Mouse (Mus musculus) lung, embryonic 15.5 days (tissue): Measurements from ENCODE around the gene Olfr1337. TPM values are rescaled to one million over a fixed set of nuclear protein-coding genes. Genes with fewer than 3 reads are reported as not detected.
"Not testable (repeated sequence)": the region's sequence is repeated elsewhere in the genome, so short reads cannot be mapped to it uniquely, and the experiment has no call there.

Source experiments
- ATAC-seq: fragments of 200-750 bp; cut with Nextera tagmentation; 2 replicates; pipeline ENCODE4 v1.8.0; 2017; ENCODE audit warnings: moderate number of reproducible peaks, borderline replicate concordance; ENCODE audit not compliant: low FRiP score, low TSS enrichment; ENCODE audit errors: extremely low read depth
- H3K27ac ChIP-seq: fragments of 300-500 bp; sonication (generic); 2 replicates; pipeline ENCODE4 v1.5.1; 2015; ENCODE audit warnings: moderate library complexity, mild to moderate bottlenecking, inconsistent platforms
- H3K27me3 ChIP-seq: fragments of 300-500 bp; sonication (generic); 2 replicates; pipeline ENCODE4 v1.6.1; 2015; ENCODE audit warnings: inconsistent platforms
- H3K36me3 ChIP-seq: fragments of 300-500 bp; sonication (generic); 2 replicates; pipeline ENCODE4 v1.6.1; 2015; ENCODE audit warnings: inconsistent platforms
- H3K4me1 ChIP-seq: fragments of 300-500 bp; sonication (generic); 2 replicates; pipeline ENCODE4 v1.6.1; 2015; ENCODE audit warnings: inconsistent platforms
- H3K4me2 ChIP-seq: fragments of 300-500 bp; sonication (generic); 2 replicates; pipeline ENCODE4 v1.6.1; 2015; ENCODE audit warnings: inconsistent platforms, mild to moderate bottlenecking, moderate library complexity
- H3K4me3 ChIP-seq: fragments of 300-500 bp; sonication (generic); 2 replicates; pipeline ENCODE4 v1.5.1; 2015; ENCODE audit warnings: mild to moderate bottlenecking, inconsistent platforms
- H3K9ac ChIP-seq: fragments of 300-500 bp; sonication (generic); 2 replicates; pipeline ENCODE4 v1.6.1; 2015; ENCODE audit warnings: inconsistent platforms
- H3K9me3 ChIP-seq: fragments of 300-500 bp; sonication (generic); 2 replicates; pipeline ENCODE4 v1.6.1; 2016; ENCODE audit warnings: inconsistent platforms
- WGBS: fragments of 180-500 bp; shearing (Covaris S2); methylation state at CpG from one replicate; pipeline ENCODE4 v1.1.7; 2015; 5-methylcytosine and 5-hydroxymethylcytosine counted together
- polyA plus RNA-seq: library from polyadenylated mRNA; unstranded; fragments of >200 nt; fragmentation: Nextera tagmentation; extraction: Ambion mirVana; gene quantifications from 2 replicates; pipeline ENCODE4 v1.2.1, GENCODE M21; 2015

Gene Olfr1337
- not detected in 2 replicates for polyA plus RNA-seq

DNA sequence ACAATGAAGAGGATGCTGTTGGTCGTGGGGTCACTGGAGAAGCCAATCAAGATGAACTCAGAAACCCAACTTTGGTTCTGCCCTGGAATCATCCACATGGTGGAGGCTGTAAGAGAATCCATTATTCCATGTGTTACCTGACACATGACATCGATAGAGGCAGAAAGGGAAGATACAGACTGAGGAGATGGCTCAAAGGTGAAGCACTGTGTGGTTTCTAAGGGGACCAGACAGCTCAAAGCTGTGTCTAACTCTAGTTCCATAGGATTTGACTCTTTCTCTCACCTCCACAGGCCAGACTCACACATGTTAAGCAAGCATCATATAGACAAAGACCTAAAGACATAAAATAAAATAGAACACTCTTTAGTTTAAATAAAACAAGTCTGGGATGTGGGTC is at the start of gene Olfr1337:
Gene Olfr1337, minus strand, starts transcription at position 101 of the 400 bp plus-strand sequence.
- H3K4me2 ChIP-seq = no peak within 1 kb of the TSS
- H3K4me1 ChIP-seq = no peaks in the 10 kb centered on the region
- no peak within 1 kb of the TSS for H3K9ac ChIP-seq
- no peak for ATAC-seq
- H3K9me3 ChIP-seq = no peaks in the 10 kb centered on the region
- H3K27ac ChIP-seq = no peak within 1 kb of the TSS
- WGBS = 75% methylated on average over 2 of the region's 2 CpGs
- no peak within 1 kb of the TSS for H3K4me3 ChIP-seq
- H3K27me3 ChIP-seq = no peaks in the 10 kb centered on the region
- H3K36me3 ChIP-seq = no peaks in the 10 kb centered on the region

DNA sequence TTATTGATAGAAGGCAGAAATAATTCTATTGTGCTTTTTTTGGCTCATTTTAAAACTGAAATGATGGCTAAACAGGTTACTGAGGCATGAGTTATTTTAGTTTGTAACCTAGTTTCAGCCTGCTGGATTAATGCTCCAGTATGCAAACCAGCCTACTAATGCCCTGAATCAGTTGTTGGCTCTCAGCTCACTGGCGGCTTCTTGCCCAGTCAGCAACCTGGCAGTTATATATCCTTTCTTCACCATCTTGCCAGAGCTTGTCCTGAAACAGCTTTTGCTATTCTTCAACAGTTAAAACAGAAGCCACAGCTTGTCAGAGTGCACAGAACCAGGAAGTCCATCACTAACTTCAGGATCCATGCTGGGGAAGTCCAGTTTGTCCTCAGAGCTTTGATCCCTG is 36.5 kb upstream of the Olfr1337 start:
- H3K36me3 ChIP-seq = no peaks in the 10 kb centered on the region
- no peak for ATAC-seq
- no peak overlapping the region for H3K9ac ChIP-seq
- H3K4me2 ChIP-seq = no peak overlapping the region
- 88% methylated on average over 1 of the region's 1 CpGs for WGBS
- no peak overlapping the region for H3K4me3 ChIP-seq
- no peak overlapping the region for H3K27ac ChIP-seq
- H3K4me1 ChIP-seq = no peaks in the 10 kb centered on the region
- H3K27me3 ChIP-seq = no peaks in the 10 kb centered on the region
- no peaks in the 10 kb centered on the region for H3K9me3 ChIP-seq

DNA sequence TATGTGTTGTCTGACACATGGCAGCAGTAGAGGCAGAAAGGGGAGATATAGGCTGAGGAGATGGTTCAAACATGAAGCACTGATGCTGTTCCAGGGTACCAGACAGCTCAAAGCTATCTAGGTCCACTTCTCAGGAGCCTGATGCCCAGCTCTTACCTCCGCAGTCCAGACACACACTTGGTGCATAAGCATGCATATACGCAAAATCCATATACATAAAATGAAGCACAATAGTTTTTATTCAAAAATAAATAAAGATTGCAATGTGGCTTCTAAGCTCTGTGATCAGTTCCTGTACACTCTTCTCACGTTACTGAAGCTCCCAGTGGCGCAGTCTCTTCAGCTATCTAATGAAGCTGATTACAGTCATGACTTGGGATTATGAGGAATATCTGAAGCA is 27.5 kb upstream of the Olfr1337 start, which contains the start of gene Olfr1335:
Gene Olfr1335, minus strand, starts transcription at position 101 of the 400 bp plus-strand sequence.
- no peak within 1 kb of the TSS for H3K4me2 ChIP-seq
- WGBS = 83% methylated on average over 4 of the region's 4 CpGs
- no peak for ATAC-seq
- no peak within 1 kb of the TSS for H3K27ac ChIP-seq
- no peak within 1 kb of the TSS for H3K9ac ChIP-seq
- H3K4me1 ChIP-seq = no peaks in the 10 kb centered on the region
- no peak within 1 kb of the TSS for H3K4me3 ChIP-seq
- H3K27me3 ChIP-seq = no peaks in the 10 kb centered on the region
- H3K9me3 ChIP-seq = no peaks in the 10 kb centered on the region
- H3K36me3 ChIP-seq = no peaks in the 10 kb centered on the region

DNA sequence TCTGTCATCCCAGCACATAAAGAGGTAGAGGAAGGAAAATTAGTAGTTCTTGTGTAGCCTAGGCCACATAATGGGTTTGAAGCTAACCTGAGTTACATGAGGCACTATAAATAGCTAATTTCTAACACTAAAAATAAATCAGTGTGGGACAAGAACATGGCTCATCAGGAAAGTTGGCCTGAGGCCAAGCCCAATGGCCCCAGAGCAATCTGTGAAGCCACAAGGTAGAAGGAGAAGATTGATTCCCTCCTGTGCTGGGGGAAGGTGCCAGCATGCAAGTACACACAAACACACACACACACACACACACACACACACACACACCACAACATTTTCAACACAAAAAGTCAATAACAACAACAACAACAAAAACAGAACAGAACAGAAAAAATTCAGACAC is 10.4 kb upstream of the Olfr1337 start:
- H3K27ac ChIP-seq, ATAC-seq, H3K4me1 ChIP-seq, H3K4me2 ChIP-seq, H3K27me3 ChIP-seq, H3K9ac ChIP-seq, H3K9me3 ChIP-seq, H3K36me3 ChIP-seq, H3K4me3 ChIP-seq: not testable (repeated sequence)

DNA sequence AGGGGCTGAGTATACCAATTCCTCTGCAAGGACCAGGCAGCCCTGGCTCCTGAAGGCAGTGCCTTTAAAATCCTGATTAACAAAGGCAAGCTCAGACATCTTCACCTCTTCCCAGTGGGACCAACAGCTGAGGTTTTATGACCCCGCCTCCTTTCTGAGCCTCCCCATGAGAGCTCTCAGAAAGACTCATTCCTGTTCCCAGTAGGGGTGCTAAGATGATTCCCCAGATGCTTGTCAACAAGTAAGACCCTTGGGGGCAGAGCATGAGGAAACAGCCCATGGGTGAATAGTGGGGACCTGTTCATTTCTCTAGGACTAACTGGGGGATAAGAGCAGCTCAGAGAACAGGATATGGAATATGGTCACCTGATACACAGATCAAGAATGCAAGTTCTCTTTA is 23.7 kb downstream of the Olfr1337 start, which contains the start of gene Olfr1338:
Gene Olfr1338, minus strand, starts transcription at position 101 of the 400 bp plus-strand sequence.
- 74% methylated on average over 1 of the region's 1 CpGs for WGBS
- Histone ChIP-seq H3K4me2 (no peak within 1 kb of the TSS), H3K4me3 (no peak within 1 kb of the TSS)

DNA sequence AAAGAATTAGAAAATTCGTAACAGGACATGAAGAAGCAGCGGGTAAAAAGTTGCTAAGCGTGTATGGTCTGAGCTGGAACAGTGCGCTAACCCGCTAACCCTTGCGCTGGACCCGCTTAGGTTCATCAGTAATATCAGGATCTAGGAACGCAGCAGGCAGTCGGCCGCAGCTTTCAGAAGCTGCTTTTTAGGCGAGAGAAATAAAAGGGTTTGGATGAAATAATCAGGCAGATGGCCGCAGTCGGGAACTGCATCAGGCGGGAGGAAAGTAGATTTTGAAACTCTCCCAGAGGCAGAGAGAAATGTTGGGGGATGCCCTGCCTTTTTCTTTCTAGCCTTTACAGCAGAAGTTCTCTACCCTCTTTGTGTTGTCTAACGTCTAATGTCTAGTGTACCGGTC is 40.5 kb downstream of the Olfr1337 start:
- whole genome bisulfite sequencing = 10% methylated on average over 16 of the region's 16 CpGs
- H3K4me3 ChIP-seq = no peak overlapping the region
- H3K9me3 ChIP-seq = peaks cover 6% of the 10 kb centered on the region; the same call in 1 of the 2 replicates
- no peaks in the 10 kb centered on the region for H3K4me1 ChIP-seq
- ATAC-seq = no peak
- no peak overlapping the region for H3K27ac ChIP-seq
- no peak overlapping the region for H3K9ac ChIP-seq
- no peak overlapping the region for H3K4me2 ChIP-seq
- H3K36me3 ChIP-seq = no peaks in the 10 kb centered on the region
- H3K27me3 ChIP-seq = peaks cover 14% of the 10 kb centered on the region

More for the DNA sequence above, 23.7 kb downstream of the Olfr1337 start, which contains the start of gene Olfr1338:
- H3K36me3 ChIP-seq = no peaks in the 10 kb centered on the region
- no peak within 1 kb of the TSS for H3K27ac ChIP-seq
- no peaks in the 10 kb centered on the region for H3K4me1 ChIP-seq
- ATAC-seq = no peak
- no peak within 1 kb of the TSS for H3K9ac ChIP-seq
- H3K9me3 ChIP-seq = no peaks in the 10 kb centered on the region
- no peaks in the 10 kb centered on the region for H3K27me3 ChIP-seq

DNA sequence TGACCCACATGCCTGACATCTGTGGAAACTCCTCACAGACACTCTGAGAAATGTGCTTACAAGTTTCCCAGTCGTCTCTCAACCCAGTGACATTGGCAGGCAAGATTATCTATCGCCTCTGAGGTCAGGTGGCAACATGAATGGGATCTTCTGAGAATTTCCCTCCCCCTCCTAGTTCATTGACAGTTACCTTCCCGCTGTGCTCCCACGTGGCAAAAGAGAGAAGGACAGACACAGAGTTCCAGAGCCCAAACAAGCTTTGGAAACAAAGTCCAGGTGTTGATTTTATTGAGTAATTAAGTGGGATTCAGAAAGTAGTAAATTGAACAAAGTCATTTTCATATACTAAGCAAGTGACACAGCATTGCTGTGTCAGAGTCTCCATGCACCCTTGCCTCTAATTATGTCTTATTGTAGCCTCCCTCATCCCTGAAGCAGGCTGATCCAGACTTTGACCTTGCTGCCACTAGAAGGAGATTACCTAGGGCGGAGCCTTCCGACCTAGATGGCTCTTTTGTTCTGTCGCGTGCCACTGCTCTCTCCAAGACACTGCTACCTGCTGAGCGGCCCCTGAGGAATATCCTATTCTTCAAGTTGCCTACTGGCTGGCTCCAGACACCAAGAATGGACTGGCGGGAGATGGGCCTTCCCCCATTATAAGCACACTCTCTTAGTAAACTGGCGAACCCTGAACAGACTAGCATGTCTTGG is 41.2 kb downstream of the Olfr1337 start:
- H3K36me3 ChIP-seq = no peaks in the 10 kb centered on the region

DNA sequence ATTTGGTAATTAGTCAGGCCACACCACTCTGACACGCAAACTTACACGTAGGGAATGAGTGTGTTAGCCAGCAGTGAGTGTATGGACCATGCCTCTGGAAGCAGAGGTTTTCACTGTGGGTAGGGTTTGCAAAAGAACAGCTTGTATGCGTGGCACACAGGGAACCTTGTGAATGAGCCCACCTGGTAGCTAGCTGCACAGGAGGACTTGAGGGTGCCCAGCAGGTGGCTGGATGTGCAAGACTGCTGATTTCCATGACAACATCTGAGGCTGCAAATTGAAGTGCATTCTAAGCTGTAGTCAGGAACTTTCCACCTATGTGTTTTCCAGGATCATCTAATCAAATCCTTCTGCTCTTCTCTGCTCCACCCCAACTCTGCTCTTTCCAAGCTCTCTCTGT is 42.8 kb downstream of the Olfr1337 start:
- H3K36me3 ChIP-seq = no peaks in the 10 kb centered on the region
- 55% methylated on average over 3 of the region's 3 CpGs for WGBS
- no peak overlapping the region for H3K4me2 ChIP-seq
- H3K27ac ChIP-seq = no peak overlapping the region
- no peaks in the 10 kb centered on the region for H3K9me3 ChIP-seq
- no peaks in the 10 kb centered on the region for H3K4me1 ChIP-seq
- no peak overlapping the region for H3K4me3 ChIP-seq
- ATAC-seq = no peak
- peaks cover 14% of the 10 kb centered on the region for H3K27me3 ChIP-seq
- H3K9ac ChIP-seq = no peak overlapping the region

More for the DNA sequence above, 41.2 kb downstream of the Olfr1337 start:
- Histone ChIP-seq H3K27ac (no peak overlapping the region), H3K9ac (no peak overlapping the region), H3K27me3 (peaks cover 14% of the 10 kb centered on the region), H3K4me2 (no peak overlapping the region), H3K4me1 (no peaks in the 10 kb centered on the region), H3K9me3 (0 out of 2 replicates have a peak, but pooled peaks cover under 1% of the 10 kb centered on the region), H3K4me3 (no peak overlapping the region)
- ATAC-seq = no peak
- 5% methylated on average over 11 of the region's 11 CpGs for WGBS

DNA sequence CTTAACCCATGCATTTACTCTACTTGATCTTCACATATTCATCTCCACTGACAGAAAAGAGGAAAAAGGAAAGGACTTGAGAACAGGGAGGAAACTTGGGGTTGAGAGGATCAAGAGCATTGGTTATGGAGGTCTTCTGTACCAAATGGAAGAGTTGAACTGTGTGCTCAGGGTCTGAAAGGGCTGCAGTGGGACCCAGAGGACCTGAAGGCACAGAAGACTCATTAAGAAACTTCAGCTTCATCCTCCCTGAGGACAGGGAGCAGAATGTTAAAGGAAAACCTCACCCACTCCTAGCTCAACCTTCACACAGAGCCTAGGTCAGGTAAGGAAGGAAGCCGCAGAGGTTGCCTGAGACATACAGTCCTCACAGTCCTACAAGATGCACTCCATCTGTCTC is 50.5 kb downstream of the Olfr1337 start, which contains the start of gene Olfr1339:
Gene Olfr1339, plus strand, starts transcription at position 301 of the 400 bp plus-strand sequence.
- Histone ChIP-seq H3K27ac (no peak within 1 kb of the TSS), H3K36me3 (no peaks in the 10 kb centered on the region), H3K4me2 (no peak within 1 kb of the TSS), H3K4me1 (no peaks in the 10 kb centered on the region), H3K4me3 (no peak within 1 kb of the TSS), H3K27me3 (no peaks in the 10 kb centered on the region), H3K9ac (no peak within 1 kb of the TSS), H3K9me3 (no peaks in the 10 kb centered on the region)
- 78% methylated on average over 1 of the region's 1 CpGs for WGBS
- ATAC-seq = no peak

Other genes starting within 250 kb of the Olfr1337 start
- gene Tmem125, start 238.5 kb downstream of the Olfr1337 start, polyA plus RNA-seq = 5.8 and 6.3 TPM in 2 replicates
- 0.55 and 0.64 TPM in 2 replicates for gene Cfap57, start 161.8 kb downstream of the Olfr1337 start, polyA plus RNA-seq
- gene Ebna1bp2, start 161.8 kb downstream of the Olfr1337 start, polyA plus RNA-seq = 123 and 124 TPM in 2 replicates
- gene Olfr62, start 123.6 kb downstream of the Olfr1337 start, polyA plus RNA-seq = not detected in 2 replicates
- 0.69 and 0.78 TPM in 2 replicates for gene Olfr1342, start 89.8 kb downstream of the Olfr1337 start, polyA plus RNA-seq
- gene Olfr1341, start 79.1 kb downstream of the Olfr1337 start, polyA plus RNA-seq = not detected in 2 replicates
- gene Olfr1340, start 62.4 kb downstream of the Olfr1337 start, polyA plus RNA-seq = not detected in 2 replicates
- gene Olfr1339, start 50.4 kb downstream of the Olfr1337 start, polyA plus RNA-seq = not detected in 2 replicates
- gene Olfr1338, start 23.8 kb downstream of the Olfr1337 start, polyA plus RNA-seq = not detected in 2 replicates
- not detected in 2 replicates for gene Olfr1335, start 27.4 kb upstream of the Olfr1337 start, polyA plus RNA-seq
- not detected in 2 replicates for gene Olfr1333, start 53.7 kb upstream of the Olfr1337 start, polyA plus RNA-seq
- gene Olfr1331, start 82.1 kb upstream of the Olfr1337 start, polyA plus RNA-seq = not detected in 2 replicates
- not detected in 2 replicates for gene Olfr1330, start 106.0 kb upstream of the Olfr1337 start, polyA plus RNA-seq
- not detected in 2 replicates for gene Olfr1329, start 134.9 kb upstream of the Olfr1337 start, polyA plus RNA-seq
- not detected in 2 replicates for gene Olfr1328, start 156.0 kb upstream of the Olfr1337 start, polyA plus RNA-seq
- not detected in 2 replicates for gene Lao1, start 179.0 kb upstream of the Olfr1337 start, polyA plus RNA-seq